ENCODE assay signal across 33 mouse cellular contexts in genomic region chr13:98603799-98604198, GRCm38 (mm10). TPM values are rescaled to one million over a fixed set of nuclear protein-coding genes. Genes with fewer than 3 reads are reported as not detected.
DNase-seq lines count a peak whose midpoint lies in the region; ATAC-seq and TF ChIP-seq lines count a peak whose summit lies in the region.
"Had no signal": no experiment of that assay in that cellular context is flagged by ENCODE, and none has a peak within 500 bp of the region (broad histone marks: within the 10 kb centered on the region; RNA-seq: fewer than 3 reads in every experiment).

No protein-coding gene starts in this region.

- no peaks in the 10 kb centered on the region for H3K4me1 ChIP-seq in lung, embryonic 14.5 days (ENCODE audit: insufficient read depth)
- no peaks in the 10 kb centered on the region for H3K4me1 ChIP-seq in lung, adult 2 months (ENCODE audit: control insufficient read depth, insufficient read depth, low read length)
- peaks cover 19% of the 10 kb centered on the region for H3K4me1 ChIP-seq in embryonic facial prominence, embryonic 10.5 days
- H3K4me1 ChIP-seq in hindbrain, embryonic 16.5 days (ENCODE audit: control insufficient read depth, insufficient read depth, low read depth, low read length): no peaks in the 10 kb centered on the region
- H3K4me1 ChIP-seq: heart, embryonic 15.5 days; liver, embryonic 13.5 days; megakaryocyte, embryonic 14.5 days; midbrain, embryonic 13.5 days; neural tube, embryonic 12.5 days had no signal

- no peak overlapping the region for H3K27ac ChIP-seq in lung, embryonic 14.5 days (ENCODE audit: low read depth)
- H3K27ac ChIP-seq in embryonic facial prominence, embryonic 10.5 days (replicated peaks): no peak overlapping the region
- H3K27ac ChIP-seq in hindbrain, embryonic 16.5 days (ENCODE audit: low read depth, low read length): no peak overlapping the region
- H3K27ac ChIP-seq: gastrocnemius, adult 2 months; heart, embryonic 15.5 days; intestine, embryonic 15.5 days; limb, embryonic 12.5 days; liver, embryonic 13.5 days; midbrain, embryonic 13.5 days; neural tube, embryonic 12.5 days had no signal

- H3K9me3 ChIP-seq in lung, embryonic 14.5 days (ENCODE audit: low read depth, low read length): peaks cover 4% of the 10 kb centered on the region; the same call in 1 of the 2 replicates
- no peaks in the 10 kb centered on the region for H3K9me3 ChIP-seq in embryonic facial prominence, embryonic 10.5 days
- H3K9me3 ChIP-seq in hindbrain, embryonic 16.5 days (ENCODE audit: control insufficient read depth, low read length): peaks cover 4% of the 10 kb centered on the region; the same call in 1 of the 2 replicates
- H3K9me3 ChIP-seq: heart, embryonic 15.5 days; intestine, embryonic 15.5 days; limb, embryonic 12.5 days; liver, embryonic 13.5 days; midbrain, embryonic 13.5 days; neural tube, embryonic 12.5 days had no signal

- ATAC-seq in lung, embryonic 14.5 days (ENCODE audit: insufficient read depth): peak; percentile 56; the same call in 1 of the 2 replicates
- ATAC-seq in hindbrain, embryonic 16.5 days: peak; percentile 58; the same call in 1 of the 2 replicates
- ATAC-seq: forebrain, embryonic 14.5 days; intestine, embryonic 15.5 days; midbrain, embryonic 13.5 days had no signal

- DNase-seq in lung, embryonic 14.5 days: no peak
- DNase-seq in lung, adult 2 months: no peak
- peak; percentile 17 for DNase-seq in brain, embryonic 14.5 days (ENCODE audit: low read depth)
- DNase-seq in embryonic facial prominence, embryonic 10.5 days (ENCODE audit: low spot score): peak; percentile 42
- DNase-seq in thymus, adult 18-20 months: no peak
- no peak for DNase-seq in heart, adult 8-10 months (ENCODE audit: low spot score)
- DNase-seq: adrenal gland, adult 8-10 months; cerebellum, adult 18-20 months; cerebellum, postnatal 25 days; gastrocnemius, adult 2 months; heart, postnatal 4 days; kidney, adult 8-10 months; kidney, postnatal 10 days; liver, embryonic 13.5 days; lung, postnatal 36 days; right cerebral cortex, adult 18-20 months; right cerebral cortex, postnatal 4 days; thymus, postnatal 25 days had no signal

- WGBS in lung, embryonic 14.5 days: 68% methylated on average over 11 of the region's 11 CpGs
- WGBS in lung, adult 2 months: 88% methylated on average over 11 of the region's 11 CpGs
- 80% methylated on average over 11 of the region's 11 CpGs for WGBS in embryonic facial prominence, embryonic 10.5 days
- WGBS in hindbrain, embryonic 16.5 days: 67% methylated on average over 11 of the region's 11 CpGs

- no peak overlapping the region for H3K4me2 ChIP-seq in lung, embryonic 14.5 days
- no peak overlapping the region for H3K4me2 ChIP-seq in hindbrain, embryonic 16.5 days (ENCODE audit: low read length)
- H3K4me2 ChIP-seq: heart, embryonic 15.5 days; intestine, embryonic 15.5 days; limb, embryonic 12.5 days; liver, embryonic 13.5 days; midbrain, embryonic 13.5 days; neural tube, embryonic 12.5 days had no signal

- H3K9ac ChIP-seq in lung, embryonic 14.5 days: no peak overlapping the region
- no peak overlapping the region for H3K9ac ChIP-seq in hindbrain, embryonic 16.5 days (ENCODE audit: low read depth, low read length)
- H3K9ac ChIP-seq: heart, embryonic 15.5 days; intestine, embryonic 15.5 days; limb, embryonic 12.5 days; liver, embryonic 13.5 days; midbrain, embryonic 13.5 days; neural tube, embryonic 12.5 days had no signal

- no peak for TF ChIP-seq CTCF in lung, embryonic 14.5 days (IDR thresholded peaks at IDR 0.05; ENCODE audit: low read depth)
- no peak for TF ChIP-seq CTCF in lung, adult 2 months (IDR thresholded peaks at IDR 0.05; ENCODE audit: insufficient read depth, low read length)
- no peak for TF ChIP-seq CTCF in brain, embryonic 14.5 days (IDR thresholded peaks at IDR 0.05; ENCODE audit: borderline replicate concordance, extremely low read depth, insufficient read depth, insufficient read length)

- H3K27me3 ChIP-seq in lung, embryonic 14.5 days (ENCODE audit: insufficient read depth, low read length): no peaks in the 10 kb centered on the region
- H3K27me3 ChIP-seq in embryonic facial prominence, embryonic 10.5 days (replicated peaks; ENCODE audit: low read depth, poor library complexity, severe bottlenecking): no peaks in the 10 kb centered on the region
- H3K27me3 ChIP-seq in hindbrain, embryonic 16.5 days (replicated peaks; ENCODE audit: control insufficient read depth, insufficient read depth, low read length): no peaks in the 10 kb centered on the region
- H3K27me3 ChIP-seq: heart, embryonic 15.5 days; intestine, embryonic 15.5 days; liver, embryonic 13.5 days; megakaryocyte, embryonic 14.5 days; midbrain, embryonic 13.5 days; neural tube, embryonic 12.5 days had no signal

- H3K36me3 ChIP-seq in lung, embryonic 14.5 days (ENCODE audit: insufficient read depth): no peaks in the 10 kb centered on the region
- H3K36me3 ChIP-seq in embryonic facial prominence, embryonic 10.5 days (replicated peaks): no peaks in the 10 kb centered on the region
- no peaks in the 10 kb centered on the region for H3K36me3 ChIP-seq in hindbrain, embryonic 16.5 days (ENCODE audit: control insufficient read depth, insufficient read depth, low read length)
- H3K36me3 ChIP-seq: heart, embryonic 15.5 days; intestine, embryonic 15.5 days; limb, embryonic 12.5 days; liver, embryonic 13.5 days; midbrain, embryonic 13.5 days; neural tube, embryonic 12.5 days had no signal

- TF ChIP-seq POLR2A in lung, adult 2 months (IDR thresholded peaks at IDR 0.05; ENCODE audit: borderline replicate concordance, extremely low read depth, low read depth, low read length): no peak
- TF ChIP-seq POLR2A in brain, embryonic 14.5 days (IDR thresholded peaks at IDR 0.05; ENCODE audit: borderline replicate concordance, extremely low read depth, insufficient read depth, insufficient read length, poor library complexity, severe bottlenecking): no peak

- no peak overlapping the region for H3K4me3 ChIP-seq in lung, embryonic 14.5 days (ENCODE audit: low read depth, low read length)
- H3K4me3 ChIP-seq in lung, adult 2 months (replicated peaks; ENCODE audit: extremely low read depth, low read depth, low read length): no peak overlapping the region
- H3K4me3 ChIP-seq in embryonic facial prominence, embryonic 10.5 days: no peak overlapping the region
- H3K4me3 ChIP-seq in hindbrain, embryonic 16.5 days (ENCODE audit: low read length): no peak overlapping the region
- H3K4me3 ChIP-seq: erythroblast, embryonic 14.5 days; gastrocnemius, adult 2 months; heart, embryonic 15.5 days; intestine, embryonic 15.5 days; limb, embryonic 12.5 days; liver, embryonic 13.5 days; megakaryocyte, embryonic 14.5 days; midbrain, embryonic 13.5 days; neural tube, embryonic 12.5 days had no signal

RNA-seq across cellular contexts. Expression of gene Tmem174, which starts 33.4 kb away (rescaled TPM):
- polyA plus RNA-seq in lung, embryonic 14.5 days (2014; fragmentation: Nextera tagmentation; extraction: Ambion mirVana): 0.08 TPM in 1 of 2 replicates, not detected in the other
- polyA plus RNA-seq in lung, adult 2 months (2012; rRNA removed): not detected in 2 replicates
- polyA plus RNA-seq in brain, embryonic 14.5 days (2012; rRNA removed): not detected in 2 replicates
- not detected in 2 replicates for polyA plus RNA-seq in embryonic facial prominence, embryonic 10.5 days (2016; fragmentation: Nextera tagmentation; extraction: Ambion mirVana)
- 0.06 TPM in 1 of 2 replicates, not detected in the other for polyA plus RNA-seq in hindbrain, embryonic 16.5 days (2015; fragmentation: Nextera tagmentation; extraction: Ambion mirVana)
- total RNA-seq in heart, adult 8-10 months (2022): not detected
- total RNA-seq: adrenal gland, adult 8-10 months; gastrocnemius, adult 2 months; gastrocnemius, postnatal 4 days; heart, postnatal 4 days; layer of hippocampus, postnatal 14 days; MEL; monocyte, adult 5-6 weeks had no signal
- polyA plus RNA-seq: C2C12; erythroblast, embryonic 14.5 days; forebrain, embryonic 14.5 days; heart, embryonic 15.5 days; limb, embryonic 12.5 days; liver, embryonic 13.5 days; midbrain, embryonic 13.5 days; neural tube, embryonic 12.5 days; stomach, embryonic 14.5 days had no signal

Comparison
In these comparisons a context has a peak if more than half of its experiments do, and no peak if none do; other contexts are left out.
1. DNase-seq: peak in brain, embryonic 14.5 days (single experiment) and embryonic facial prominence, embryonic 10.5 days (single experiment); none in lung, embryonic 14.5 days (single experiment), lung, adult 2 months (single experiment), thymus, adult 18-20 months (0 of 2) and heart, adult 8-10 months (single experiment).